ENCODE assay signal across 12 mouse cellular contexts in the genomic region with DNA sequence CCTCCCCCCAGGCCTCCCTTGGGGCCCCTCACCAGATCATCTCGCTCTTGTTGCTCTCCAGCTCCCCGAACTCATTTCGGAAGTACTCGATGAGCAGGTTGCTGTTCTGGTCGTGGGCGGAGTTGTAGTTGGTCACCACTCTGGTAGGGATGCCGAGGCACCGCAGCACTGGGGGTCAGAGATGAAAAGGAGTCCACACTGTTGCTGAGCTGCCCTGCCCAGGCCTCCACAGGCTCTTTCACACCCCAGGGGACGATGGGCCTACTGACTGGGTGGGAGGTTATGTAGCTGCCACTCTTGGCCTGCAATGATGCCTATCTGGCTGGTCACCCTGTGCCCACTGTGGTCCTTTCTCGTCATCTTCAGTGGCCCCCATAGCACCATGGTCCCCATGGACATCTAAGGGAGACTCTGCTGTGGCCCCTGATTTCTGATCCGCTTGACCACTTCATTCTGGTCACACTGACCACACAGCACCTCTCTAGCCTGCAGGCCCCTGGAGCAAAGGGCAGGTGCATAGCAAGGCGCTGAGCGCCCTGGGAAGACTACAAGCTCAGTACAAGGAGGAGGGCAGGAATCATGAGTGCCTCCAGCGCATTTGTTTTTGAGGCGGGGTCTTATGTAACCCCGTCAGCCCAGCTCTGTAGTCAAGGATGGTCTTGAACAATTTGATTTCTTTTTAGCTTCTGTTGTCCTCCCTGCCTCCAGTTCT. TPM values are rescaled to one million over a fixed set of nuclear protein-coding genes. Genes with fewer than 3 reads are reported as not detected.
A peak's percentile ranks its signal among the peaks of the same experiment; 100 is the strongest.
DNase-seq lines count a peak whose midpoint lies in the region; ATAC-seq and TF ChIP-seq lines count a peak whose summit lies in the region.
"Had no signal": no experiment of that assay in that cellular context is flagged by ENCODE, and none has a peak within 500 bp of the region (broad histone marks: within the 10 kb centered on the region; RNA-seq: fewer than 3 reads in every experiment).

No protein-coding gene starts in this region.

- intact Hi-C loops in gastrocnemius, adult 2 months (cut with DNase I) = no loop called here

- no peaks in the 10 kb centered on the region for H3K36me3 ChIP-seq in hindbrain, embryonic 10.5 days
- no peaks in the 10 kb centered on the region for H3K36me3 ChIP-seq in hindbrain, embryonic 13.5 days
- H3K36me3 ChIP-seq in lung, embryonic 16.5 days (ENCODE audit: control insufficient read depth, insufficient read depth, low read length) = peaks cover 27% of the 10 kb centered on the region
- H3K36me3 ChIP-seq: hindbrain, embryonic 12.5 days had no signal

- no peak overlapping the region for H3K4me3 ChIP-seq in gastrocnemius, adult 2 months
- H3K4me3 ChIP-seq in hindbrain, embryonic 10.5 days = no peak overlapping the region
- no peak overlapping the region for H3K4me3 ChIP-seq in hindbrain, embryonic 13.5 days
- no peak overlapping the region for H3K4me3 ChIP-seq in lung, embryonic 16.5 days (ENCODE audit: low read length)
- H3K4me3 ChIP-seq: hindbrain, embryonic 12.5 days had no signal

- H3K9me3 ChIP-seq in hindbrain, embryonic 10.5 days = no peaks in the 10 kb centered on the region; the same call in 1 of the 2 replicates
- H3K9me3 ChIP-seq in hindbrain, embryonic 13.5 days = no peaks in the 10 kb centered on the region
- H3K9me3 ChIP-seq in lung, embryonic 16.5 days (ENCODE audit: control insufficient read depth, low read length) = no peaks in the 10 kb centered on the region
- H3K9me3 ChIP-seq: hindbrain, embryonic 12.5 days had no signal

- no peak for TF ChIP-seq CTCF in gastrocnemius, adult 2 months (IDR thresholded peaks at IDR 0.05)

- no peak for DNase-seq in gastrocnemius, adult 2 months
- no peak for DNase-seq in gastrocnemius, postnatal 4 days (ENCODE audit: low spot score in 2 of 2)
- no peak for DNase-seq in hindbrain, embryonic 10.5 days (ENCODE audit: low spot score)
- no peak for DNase-seq in lung, postnatal 14 days
- DNase-seq in kidney, postnatal 25 days = peak; percentile 50 to 84
- no peak for DNase-seq in layer of hippocampus, adult 18-20 months (ENCODE audit: low spot score in 2 of 2)

- H3K27ac ChIP-seq in gastrocnemius, adult 2 months = peak overlapping the region; percentile 88
- peak overlapping the region; percentile 73 for H3K27ac ChIP-seq in hindbrain, embryonic 10.5 days
- H3K27ac ChIP-seq in hindbrain, embryonic 13.5 days = no peak overlapping the region
- peak overlapping the region; percentile 91; the same call in 1 of the 2 replicates for H3K27ac ChIP-seq in lung, embryonic 16.5 days (ENCODE audit: low read length)
- H3K27ac ChIP-seq: hindbrain, embryonic 12.5 days; liver, embryonic 14.5 days had no signal

- H3K27me3 ChIP-seq in hindbrain, embryonic 10.5 days (ENCODE audit: insufficient read depth, poor library complexity, severe bottlenecking) = no peaks in the 10 kb centered on the region
- H3K27me3 ChIP-seq in hindbrain, embryonic 13.5 days = no peaks in the 10 kb centered on the region
- H3K27me3 ChIP-seq in lung, embryonic 16.5 days (ENCODE audit: control insufficient read depth, insufficient read depth, low read depth, low read length) = no peaks in the 10 kb centered on the region
- H3K27me3 ChIP-seq: hindbrain, embryonic 12.5 days had no signal

- H3K9ac ChIP-seq in hindbrain, embryonic 13.5 days = no peak overlapping the region
- no peak overlapping the region for H3K9ac ChIP-seq in lung, embryonic 16.5 days (ENCODE audit: low read length)
- H3K9ac ChIP-seq: forebrain, postnatal 0 days; hindbrain, embryonic 12.5 days; liver, embryonic 14.5 days had no signal

- H3K4me1 ChIP-seq in hindbrain, embryonic 10.5 days (replicated peaks) = peaks cover 37% of the 10 kb centered on the region
- H3K4me1 ChIP-seq in hindbrain, embryonic 13.5 days (replicated peaks) = peaks cover 18% of the 10 kb centered on the region
- H3K4me1 ChIP-seq in lung, embryonic 16.5 days (replicated peaks; ENCODE audit: control insufficient read depth, insufficient read depth, low read length) = peaks cover 25% of the 10 kb centered on the region

- ATAC-seq in hindbrain, embryonic 13.5 days (ENCODE audit: low FRiP score) = no peak
- no peak for ATAC-seq in lung, embryonic 16.5 days (ENCODE audit: low read depth)
- ATAC-seq: activated CD4-positive, CD25-positive, alpha-beta regulatory T cell, adult 4 months; forebrain, postnatal 0 days had no signal

- 90% methylated on average over 16 of the region's 16 CpGs for WGBS in hindbrain, embryonic 10.5 days
- WGBS in hindbrain, embryonic 13.5 days = 87% methylated on average over 16 of the region's 16 CpGs
- WGBS in lung, embryonic 16.5 days = 82% methylated on average over 16 of the region's 16 CpGs

- H3K4me2 ChIP-seq in hindbrain, embryonic 13.5 days = no peak overlapping the region
- no peak overlapping the region for H3K4me2 ChIP-seq in lung, embryonic 16.5 days (ENCODE audit: low read depth, low read length)
- H3K4me2 ChIP-seq: hindbrain, embryonic 12.5 days had no signal

RNA-seq across cellular contexts. Expression of a gene that starts 16.8 kb away (rescaled TPM):
- 10 to 100 TPM; 44.2 to 55.4 TPM for total RNA-seq in gastrocnemius, adult 2 months (2021)
- total RNA-seq in gastrocnemius, postnatal 4 days (2021) = 100 to 1,000 TPM in 1 of 2 experiments, 10 to 100 TPM in 1; 81.0 to 130 TPM
- polyA plus RNA-seq in hindbrain, embryonic 10.5 days (2016; fragmentation: Nextera tagmentation; extraction: Ambion mirVana) = 7.5 and 10.2 TPM in 2 replicates
- polyA plus RNA-seq in hindbrain, embryonic 13.5 days (2015; fragmentation: Nextera tagmentation; extraction: Ambion mirVana) = 10.1 TPM in 2 replicates
- 75.8 and 81.6 TPM in 2 replicates for polyA plus RNA-seq in lung, embryonic 16.5 days (2015; fragmentation: Nextera tagmentation; extraction: Ambion mirVana)
- 10 to 100 TPM; 11.0 to 11.1 TPM for total RNA-seq in layer of hippocampus, adult 18-20 months (2021)

Comparison
In these comparisons a context has a peak if more than half of its experiments do, and no peak if none do; other contexts are left out.
1. DNase-seq: peak in kidney, postnatal 25 days (2 of 2); none in gastrocnemius, adult 2 months (single experiment), gastrocnemius, postnatal 4 days (0 of 2), hindbrain, embryonic 10.5 days (single experiment), lung, postnatal 14 days (single experiment) and layer of hippocampus, adult 18-20 months (0 of 2).